Mouse (Mus musculus) layer of hippocampus, adult 11-12 months (tissue): Measurements from ENCODE around the gene Apol9b.
"Not testable (repeated sequence)": the region's sequence is repeated elsewhere in the genome, so short reads cannot be mapped to it uniquely, and the experiment has no call there.

Source experiments
- DNase-seq: peaks from one replicate; pipeline ENCODE4 v3.0.0; 2022; ENCODE audit warnings: low spot score

Apol9b gene

DNA sequence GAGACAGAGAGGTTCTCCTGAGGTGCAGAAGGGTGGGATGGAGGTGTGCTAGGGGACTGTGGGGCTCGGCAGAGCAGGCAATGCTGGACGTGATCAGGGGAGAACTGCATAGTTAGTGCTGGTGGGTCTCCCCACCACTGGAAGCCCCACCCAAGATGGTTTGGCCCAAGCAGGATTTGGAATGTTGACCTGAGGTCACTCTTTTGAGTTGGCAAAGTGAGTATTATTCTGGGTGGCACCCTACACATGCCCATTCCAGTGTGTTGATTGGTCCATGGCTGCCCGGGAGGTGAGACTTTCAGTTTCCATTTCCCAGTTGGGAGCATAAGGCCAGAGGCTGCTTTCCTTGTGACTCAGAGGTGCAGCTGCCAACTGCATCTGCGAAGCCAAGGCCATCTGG lies at the start of gene Apol9b:
TSS of gene Apol9b (plus strand) at position 301 of the 400 bp plus-strand sequence.
- not testable (repeated sequence) for DNase-seq

- DNase-seq = peak; percentile 15
Measured at GRCm38 (mm10) chr15:77683944-77684343, 44.9 kb upstream of the Apol9b start.

DNA sequence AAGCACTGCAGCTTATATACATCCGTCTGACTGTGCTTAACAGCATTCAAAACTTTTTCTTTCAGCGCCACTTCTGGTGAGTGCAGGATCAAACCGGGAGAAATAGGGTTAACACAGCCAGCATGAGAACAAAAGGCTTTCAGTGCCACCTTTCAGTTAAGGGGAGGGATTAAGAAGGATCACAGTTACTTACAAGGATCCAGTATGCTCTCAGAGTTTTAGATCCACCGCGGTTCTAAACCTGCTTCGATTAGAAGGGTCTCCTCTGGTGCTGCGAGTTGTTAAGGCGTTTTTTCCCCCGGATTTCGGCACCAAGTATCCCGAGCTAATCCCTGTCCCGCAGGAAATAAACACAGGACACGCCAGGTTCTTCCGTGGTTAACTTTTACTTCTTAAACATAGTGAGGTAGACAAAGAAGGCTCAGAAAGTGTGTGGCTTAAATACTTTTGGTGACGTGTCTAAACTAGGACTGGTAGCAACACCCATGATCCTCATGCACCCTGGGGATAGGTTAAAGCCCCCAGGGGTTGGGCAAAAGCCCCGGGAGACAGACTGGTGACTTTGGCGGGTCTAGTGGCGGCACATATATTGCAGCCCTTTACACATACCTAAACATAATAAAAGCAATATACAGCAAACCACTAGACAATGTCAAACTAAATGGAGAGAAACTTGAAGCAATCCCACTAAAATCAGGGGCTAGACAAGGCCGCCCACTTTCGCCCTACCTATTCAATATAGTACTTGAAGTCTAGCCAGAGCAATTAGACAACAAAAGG lies 37.1 kb upstream of the Apol9b start:
- DNase-seq = not testable (repeated sequence)

DNA sequence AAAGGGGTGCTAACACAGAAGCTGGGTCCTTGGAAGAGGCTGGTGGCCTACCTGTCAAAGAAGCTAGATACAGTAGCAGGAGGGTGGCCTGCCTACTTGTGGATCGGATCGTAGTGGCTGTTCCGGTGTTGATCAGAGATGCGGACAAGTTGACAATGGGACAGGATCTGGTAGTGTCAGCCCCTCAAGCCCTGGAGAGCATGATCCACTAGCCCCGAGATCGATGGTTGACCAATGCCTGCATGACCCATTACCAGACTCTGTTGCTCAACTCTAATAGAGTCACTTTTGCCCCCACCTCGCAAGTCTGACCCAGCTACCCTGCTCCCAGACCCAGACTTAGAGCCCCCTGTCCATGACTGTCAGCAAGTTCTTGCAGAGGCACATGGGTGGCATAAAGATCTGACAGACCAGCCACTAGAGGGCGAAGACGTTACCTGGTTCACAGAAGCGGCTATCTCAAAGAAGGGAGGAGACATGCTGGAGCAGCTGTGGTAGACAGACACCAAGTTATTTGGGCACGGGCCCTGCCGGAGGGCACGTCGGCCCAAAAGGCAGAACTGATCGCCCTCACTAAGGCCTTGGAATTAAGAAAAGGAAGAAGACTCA lies 34.0 kb upstream of the Apol9b start:
- DNase-seq = peak; percentile 4

GRCm38 (mm10) chr15:77698656-77699055 lies 30.2 kb upstream of the Apol9b start, which contains the start of gene Apol7e:
Apol7e (plus strand) TSS chr15:77698857.
- not testable (repeated sequence) for DNase-seq

GRCm38 (mm10) chr15:77705306-77705705 lies 23.5 kb upstream of the Apol9b start:
- DNase-seq = not testable (repeated sequence)

GRCm38 (mm10) chr15:77708936-77709335 lies 19.9 kb upstream of the Apol9b start:
- not testable (repeated sequence) for DNase-seq

GRCm38 (mm10) chr15:77718240-77718639 lies 10.6 kb upstream of the Apol9b start:
- not testable (repeated sequence) for DNase-seq

DNA sequence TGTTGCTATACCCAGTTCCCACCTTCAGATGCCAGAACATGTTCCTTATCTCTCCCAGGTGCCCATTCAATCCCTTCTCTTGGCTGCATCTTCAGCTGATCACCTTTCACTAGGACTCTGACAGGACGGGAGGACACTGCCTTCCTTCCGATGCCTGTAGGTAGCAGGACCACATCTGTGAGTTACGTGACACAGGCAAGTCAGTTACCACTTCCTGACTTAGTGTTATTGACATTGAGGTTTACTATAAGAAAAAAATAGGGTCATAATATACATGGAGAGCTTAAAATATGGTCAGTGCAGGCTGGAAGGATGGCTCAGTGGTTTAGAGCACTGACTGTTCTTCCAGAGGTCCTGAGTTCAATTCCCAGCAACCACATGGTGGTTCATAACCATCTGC lies 7.3 kb upstream of the Apol9b start:
- DNase-seq = not testable (repeated sequence)

GRCm38 (mm10) chr15:77724208-77724911 lies 4.5 kb upstream of the Apol9b start:
- DNase-seq = not testable (repeated sequence)

DNA sequence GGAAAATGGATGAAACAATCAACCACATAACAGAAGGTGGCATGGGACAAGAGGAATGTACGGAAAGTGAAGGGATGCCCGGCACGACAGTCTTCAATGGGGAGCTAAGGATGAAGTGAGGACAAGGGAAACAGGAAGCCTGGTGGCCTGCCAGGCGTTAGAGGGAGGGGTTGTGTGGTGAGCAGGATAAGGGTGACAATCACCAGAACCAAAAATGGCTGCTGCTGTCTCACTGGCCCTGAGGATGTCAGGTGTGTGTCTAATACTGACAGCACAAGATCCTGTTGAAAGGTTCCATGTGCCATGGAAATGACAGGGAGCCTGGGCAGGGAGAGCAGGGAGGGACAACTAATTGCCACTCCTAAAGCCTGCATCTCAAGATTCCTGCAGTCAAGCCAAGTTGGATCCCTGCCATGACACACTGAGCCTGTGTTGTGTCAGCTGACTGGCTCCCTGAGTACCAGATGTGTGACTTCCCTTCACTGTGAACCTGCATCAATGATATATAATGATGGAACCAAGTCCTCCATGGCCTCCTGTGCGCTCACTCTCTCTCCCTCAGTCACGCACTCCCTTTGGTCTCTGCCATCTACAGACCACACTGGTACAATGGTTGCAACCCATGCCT lies 3.3 kb upstream of the Apol9b start:
- DNase-seq = not testable (repeated sequence)

DNA sequence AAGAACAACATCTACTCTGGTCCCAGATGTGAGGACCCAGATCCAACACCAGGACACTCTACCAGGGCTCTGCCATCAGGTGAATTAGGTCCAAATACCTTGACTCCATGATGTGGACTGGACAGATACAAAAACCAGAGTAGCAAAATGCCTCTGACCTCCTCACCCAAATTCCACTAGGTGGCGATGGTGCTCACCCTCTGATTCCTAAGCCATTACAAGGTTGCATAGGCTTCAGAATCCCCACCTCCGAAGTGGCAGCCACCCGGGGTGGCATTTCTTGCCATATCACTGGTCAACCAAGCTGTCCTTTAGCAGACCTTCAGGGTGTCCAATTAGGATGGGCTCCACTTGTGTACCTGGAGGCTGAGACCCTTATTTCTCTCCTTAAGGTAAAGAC lies 1.7 kb upstream of the Apol9b start:
- DNase-seq = not testable (repeated sequence)

DNA sequence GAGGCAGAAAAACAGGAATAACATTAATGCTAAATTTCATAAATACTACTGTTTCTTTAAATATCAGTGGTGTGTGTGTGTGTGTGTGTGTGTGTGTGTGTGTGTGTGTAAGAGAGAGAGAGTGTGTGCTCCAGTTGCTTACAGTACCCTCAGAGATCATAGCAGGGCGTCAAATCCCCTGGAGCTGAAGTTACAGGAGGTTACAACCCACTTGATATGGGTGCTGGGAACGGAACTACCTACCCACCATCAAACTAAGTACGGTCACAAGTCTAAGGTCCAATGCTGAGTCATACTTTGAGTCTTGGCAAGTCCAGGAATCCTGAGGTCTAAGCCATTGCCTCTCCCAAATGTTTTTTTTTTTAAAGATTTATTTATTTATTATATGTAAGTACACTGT lies 1.1 kb upstream of the Apol9b start:
- DNase-seq = not testable (repeated sequence)

- DNase-seq = no peak
Measured at GRCm38 (mm10) chr15:77731605-77732004, 2.8 kb downstream of the Apol9b start.

GRCm38 (mm10) chr15:77732851-77733250 lies 4.0 kb downstream of the Apol9b start:
- not testable (repeated sequence) for DNase-seq

DNA sequence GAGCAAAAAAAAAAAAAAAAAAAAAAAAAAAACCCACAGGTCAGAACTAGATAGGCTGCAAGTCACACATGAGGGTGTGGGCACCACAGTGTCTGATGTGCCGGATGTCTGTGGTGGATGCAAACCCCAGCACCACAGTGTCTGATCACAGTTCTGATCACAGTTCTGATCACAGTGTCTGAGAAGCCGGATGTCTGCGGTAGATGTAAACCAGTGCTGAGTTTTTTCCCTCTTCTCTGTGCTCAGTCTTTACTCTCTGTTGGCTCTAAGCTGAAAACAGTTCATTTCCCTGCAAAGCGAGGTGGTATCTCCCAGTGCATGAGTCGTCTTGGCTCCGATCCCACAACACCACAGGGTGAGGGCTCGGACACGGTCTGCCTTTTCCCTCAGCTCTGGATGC lies 4.5 kb downstream of the Apol9b start:
- DNase-seq = not testable (repeated sequence)

DNA sequence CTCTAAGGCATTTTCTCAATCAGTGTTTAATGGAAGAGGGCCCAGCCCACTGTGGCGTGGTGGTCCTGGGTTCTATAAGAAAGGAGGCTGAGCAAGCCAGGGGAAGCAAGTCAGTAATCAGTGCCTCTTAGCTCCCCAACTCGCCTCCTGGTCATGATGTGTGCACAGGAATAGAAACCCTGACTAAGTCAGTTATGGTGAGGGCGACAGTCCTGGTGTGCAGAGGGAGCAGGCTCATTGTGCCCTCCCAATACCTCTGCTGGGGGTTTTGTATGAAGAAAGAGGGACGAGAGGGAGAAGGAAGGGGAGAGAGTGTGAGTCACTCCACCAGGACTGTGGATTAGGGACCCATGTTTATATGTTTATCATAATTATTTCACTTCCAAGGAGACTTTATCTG lies 5.1 kb downstream of the Apol9b start:
- DNase-seq = not testable (repeated sequence)

- no peak for DNase-seq
Measured at GRCm38 (mm10) chr15:77740511-77741297, 11.9 kb downstream of the Apol9b start.

- not testable (repeated sequence) for DNase-seq
Measured at GRCm38 (mm10) chr15:77741556-77741955, 12.7 kb downstream of the Apol9b start.

- no peak for DNase-seq
Measured at GRCm38 (mm10) chr15:77744632-77745031, 15.8 kb downstream of the Apol9b start.

- DNase-seq = no peak
Measured at GRCm38 (mm10) chr15:77745081-77745480, 16.2 kb downstream of the Apol9b start.
